Mouse (Mus musculus) leukemia stem cell, adult 10-12 weeks (primary cell): ENCODE data around the gene Dtnbp1. TPM values are rescaled to one million over a fixed set of nuclear protein-coding genes. Genes with fewer than 3 reads are reported as not detected.

ENCODE experiments used
- polyA plus RNA-seq: library from polyadenylated mRNA; stranded (reverse); fragments of >175 nt; gene quantifications from 2 replicates; pipeline ENCODE4 v1.2.3, GENCODE M21; 2012; ENCODE audit warnings: low replicate concordance

Dtnbp1 gene
- polyA plus RNA-seq = 15.5 and 24.4 TPM in 2 replicates

GRCm38 (mm10) chr13:45001911-45002615, at the start of gene Dtnbp1:
Gene Dtnbp1 (minus strand): TSS chr13:45002147.

Other genes starting within 250 kb of the Dtnbp1 start
- gene Gm9817, start 76.5 kb upstream of the Dtnbp1 start, polyA plus RNA-seq = not detected in 2 replicates